Mouse (Mus musculus): Measurements from ENCODE around the gene Rora.

The Rora gene

DNA sequence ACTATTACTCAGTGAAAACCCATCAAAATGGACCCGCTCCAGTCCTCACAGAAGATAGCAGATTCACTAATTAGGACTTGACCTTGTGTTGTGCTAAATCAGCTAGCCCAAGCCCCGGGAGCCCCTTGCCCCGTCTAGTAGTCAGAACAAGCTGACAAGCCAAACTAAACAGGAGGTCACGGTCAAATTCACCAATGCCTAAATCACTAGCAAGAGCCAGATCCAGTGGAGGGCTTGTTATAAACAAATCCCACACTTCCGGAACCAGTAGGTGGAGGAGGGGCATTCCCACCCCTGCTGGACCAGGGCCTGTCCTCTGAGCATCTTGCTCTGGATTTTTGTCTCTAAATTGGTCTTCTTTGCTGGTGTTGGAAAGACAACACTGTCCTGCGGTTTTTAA lies 486.6 kb downstream of the Rora start:
- H3K27me3 ChIP-seq (ENCODE audit: control insufficient read depth, insufficient read depth, low read length, poor library complexity, severe bottlenecking) = no peaks in the 10 kb centered on the region
- no peaks in the 10 kb centered on the region for H3K36me3 ChIP-seq (ENCODE audit: control insufficient read depth, insufficient read depth, low read length, poor library complexity, severe bottlenecking)
- no peak for DNase-seq (ENCODE audit: low read depth, low spot score)

DNA sequence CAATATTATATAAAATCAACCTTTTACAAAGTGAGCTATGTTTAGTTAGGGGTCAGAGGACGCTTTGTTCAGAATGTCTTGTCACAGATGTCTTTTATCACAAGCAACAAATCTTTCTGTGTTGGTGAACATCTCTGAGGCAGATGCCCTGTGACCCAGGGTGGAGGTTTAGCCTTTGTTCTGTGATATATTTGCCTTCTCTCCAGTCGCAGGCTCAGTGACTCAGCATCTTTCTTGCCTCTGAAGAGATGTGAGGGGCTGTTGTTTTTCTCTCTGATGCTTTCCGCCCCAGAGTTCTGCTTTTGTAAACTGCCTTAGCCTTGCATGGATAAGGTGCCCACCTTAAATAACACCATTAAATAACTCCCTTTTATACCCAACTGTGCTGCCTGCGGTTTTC lies 488.3 kb downstream of the Rora start:
- no peaks in the 10 kb centered on the region for H3K27me3 ChIP-seq (ENCODE audit: control insufficient read depth, insufficient read depth, low read length, poor library complexity, severe bottlenecking)
- DNase-seq (ENCODE audit: low read depth, low spot score) = no peak
- H3K36me3 ChIP-seq (ENCODE audit: control insufficient read depth, insufficient read depth, low read length, poor library complexity, severe bottlenecking) = no peaks in the 10 kb centered on the region

DNA sequence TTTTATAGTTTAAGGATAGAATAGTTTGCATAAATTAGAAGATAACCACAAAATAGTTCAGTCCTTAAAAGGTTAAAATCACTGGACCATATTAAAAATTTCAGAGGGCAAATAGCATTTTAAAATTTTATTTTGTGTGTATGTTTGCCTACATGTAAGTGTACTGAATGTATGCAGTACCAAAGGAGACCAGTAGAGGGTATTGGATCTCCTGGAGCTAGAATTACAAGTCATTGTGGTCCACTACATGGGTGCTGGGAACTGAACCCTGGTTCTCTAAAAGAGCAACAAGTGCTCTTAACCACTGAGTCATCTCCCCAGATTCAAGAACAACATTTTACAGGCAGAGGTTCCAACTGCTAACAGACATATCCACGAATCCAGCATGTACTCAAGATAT lies 493.4 kb downstream of the Rora start:
- peak; percentile 7 for DNase-seq (ENCODE audit: low read depth, low spot score)
- no peaks in the 10 kb centered on the region for H3K27me3 ChIP-seq (ENCODE audit: control insufficient read depth, insufficient read depth, low read length, poor library complexity, severe bottlenecking)
- no peaks in the 10 kb centered on the region for H3K36me3 ChIP-seq (ENCODE audit: control insufficient read depth, insufficient read depth, low read length, poor library complexity, severe bottlenecking)

DNA sequence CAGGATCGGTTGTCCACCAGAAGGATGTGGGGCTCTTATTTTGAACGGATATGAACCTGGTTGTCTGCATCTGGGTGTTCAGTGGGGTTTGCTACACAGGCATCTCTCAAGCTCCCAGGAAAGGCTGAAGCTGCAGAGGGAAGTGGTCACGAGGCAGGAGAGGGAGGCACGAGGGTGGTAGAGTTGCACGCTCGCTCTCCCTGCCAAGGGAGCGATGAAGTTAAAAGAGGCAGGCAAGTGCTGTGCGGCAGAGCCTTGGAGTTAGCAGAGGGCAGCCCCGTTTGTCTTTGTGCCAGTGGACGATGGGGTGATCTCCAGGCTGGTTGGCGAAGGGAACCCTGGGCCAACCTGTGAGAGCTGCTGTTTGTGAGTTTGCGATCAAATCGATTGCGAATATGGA lies 496.6 kb downstream of the Rora start:
- DNase-seq (ENCODE audit: low read depth, low spot score) = no peak
- no peaks in the 10 kb centered on the region for H3K36me3 ChIP-seq (ENCODE audit: control insufficient read depth, insufficient read depth, low read length, poor library complexity, severe bottlenecking)
- H3K27me3 ChIP-seq (ENCODE audit: control insufficient read depth, insufficient read depth, low read length, poor library complexity, severe bottlenecking) = no peaks in the 10 kb centered on the region

DNA sequence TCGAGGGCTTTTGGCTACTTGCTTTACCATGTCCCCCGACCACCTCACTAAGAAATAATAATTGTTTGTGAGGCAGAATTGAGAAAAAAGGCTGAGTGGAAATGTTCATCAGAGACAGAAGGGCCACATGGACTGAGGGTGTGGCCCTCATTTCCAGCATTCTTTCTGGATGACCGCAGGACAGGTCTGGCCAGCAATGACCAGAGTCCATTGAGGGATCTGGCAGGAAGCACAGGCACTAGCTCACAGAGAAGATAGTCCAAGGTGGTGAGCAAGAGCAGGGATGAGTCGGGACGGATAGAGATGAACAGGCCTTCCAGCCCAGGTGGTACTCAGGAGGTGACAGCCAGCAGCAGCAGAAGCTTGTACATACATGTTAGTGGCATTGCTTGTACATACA lies 501.1 kb downstream of the Rora start:
- H3K27me3 ChIP-seq (ENCODE audit: control insufficient read depth, insufficient read depth, low read length, poor library complexity, severe bottlenecking) = no peaks in the 10 kb centered on the region
- no peak for DNase-seq (ENCODE audit: low read depth, low spot score)
- H3K36me3 ChIP-seq (ENCODE audit: control insufficient read depth, insufficient read depth, low read length, poor library complexity, severe bottlenecking) = no peaks in the 10 kb centered on the region

GRCm38 (mm10) chr9:69155836-69156595 lies 502.4 kb downstream of the Rora start:
- Histone ChIP-seq H3K36me3 (ENCODE audit: control insufficient read depth, insufficient read depth, low read length, poor library complexity, severe bottlenecking) (no peaks in the 10 kb centered on the region), H3K27me3 (ENCODE audit: control insufficient read depth, insufficient read depth, low read length, poor library complexity, severe bottlenecking) (no peaks in the 10 kb centered on the region)
- no peak for DNase-seq (ENCODE audit: low read depth, low spot score)

DNA sequence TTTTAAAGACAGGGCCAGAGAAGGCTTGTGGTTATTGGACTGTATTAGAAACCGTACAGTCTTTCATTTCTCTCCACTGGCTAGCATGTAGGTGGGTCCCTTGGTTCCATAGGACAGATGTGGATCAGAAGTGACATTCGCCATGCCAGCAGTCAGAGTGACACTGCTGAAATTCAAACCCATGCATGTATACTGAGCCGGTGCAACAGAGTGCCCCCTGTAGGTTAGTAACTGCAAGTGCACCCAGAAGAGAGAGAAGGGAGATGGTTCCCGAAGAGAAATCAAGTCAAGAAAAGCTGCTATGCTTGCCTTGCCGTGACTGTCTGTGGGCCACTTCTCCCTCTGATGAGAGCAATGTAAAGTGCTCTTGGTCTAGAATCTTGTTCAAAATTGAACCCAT lies 507.2 kb downstream of the Rora start:
- no peak for DNase-seq (ENCODE audit: low read depth, low spot score)
- no peaks in the 10 kb centered on the region for H3K27me3 ChIP-seq (ENCODE audit: control insufficient read depth, insufficient read depth, low read length, poor library complexity, severe bottlenecking)

DNA sequence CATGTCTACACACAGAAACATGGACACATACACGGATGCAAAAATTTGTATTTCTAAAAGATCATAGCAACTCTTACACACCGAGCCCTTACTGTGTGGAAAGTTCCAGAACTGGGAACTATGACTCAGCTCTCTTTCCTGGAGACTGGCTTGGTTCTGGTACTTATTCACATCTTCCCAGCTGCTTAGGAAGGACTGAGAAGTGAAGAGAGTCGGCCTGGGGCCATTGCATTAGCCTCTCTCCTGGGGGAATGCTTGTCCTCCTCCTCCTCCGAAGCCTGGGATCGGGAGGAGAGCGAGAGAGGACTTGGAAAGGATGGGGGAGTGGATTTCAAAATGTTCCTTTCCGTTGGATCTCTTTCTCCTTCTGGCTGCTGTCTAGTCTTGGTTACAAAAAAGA lies 511.1 kb downstream of the Rora start:
- Histone ChIP-seq H3K36me3 (ENCODE audit: control insufficient read depth, insufficient read depth, low read length, poor library complexity, severe bottlenecking) (no peaks in the 10 kb centered on the region), H3K27me3 (ENCODE audit: control insufficient read depth, insufficient read depth, low read length, poor library complexity, severe bottlenecking) (no peaks in the 10 kb centered on the region)
- DNase-seq (ENCODE audit: low read depth, low spot score) = no peak

More for the DNA sequence above, 507.2 kb downstream of the Rora start:
- no peaks in the 10 kb centered on the region for H3K36me3 ChIP-seq (ENCODE audit: control insufficient read depth, insufficient read depth, low read length, poor library complexity, severe bottlenecking)

- DNase-seq (ENCODE audit: low read depth, low spot score) = no peak
- no peaks in the 10 kb centered on the region for H3K36me3 ChIP-seq (ENCODE audit: control insufficient read depth, insufficient read depth, low read length, poor library complexity, severe bottlenecking)
- H3K27me3 ChIP-seq (ENCODE audit: control insufficient read depth, insufficient read depth, low read length, poor library complexity, severe bottlenecking) = no peaks in the 10 kb centered on the region
These were observed 511.7 kb downstream of the Rora start for GRCm38 (mm10) chr9:69165096-69165836.

DNA sequence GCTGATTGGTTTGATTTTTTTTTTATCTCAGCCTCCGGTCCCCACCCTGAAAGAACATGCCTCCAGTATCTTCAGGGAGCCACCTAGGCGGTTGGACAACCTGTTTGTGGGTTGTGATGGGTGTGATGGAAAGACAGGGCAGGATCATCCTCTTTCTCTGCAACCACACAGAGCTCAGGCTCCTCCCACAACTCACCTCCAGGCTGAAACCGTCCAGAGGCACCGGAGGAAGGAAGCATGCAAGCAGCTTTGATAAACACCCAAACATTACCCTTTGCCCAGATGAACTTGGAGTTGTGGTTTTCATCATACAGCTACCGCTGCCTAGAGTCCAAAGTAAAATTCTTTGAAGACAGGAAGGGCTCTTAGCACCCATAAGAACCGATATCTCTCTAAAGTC lies 520.5 kb downstream of the Rora start:
- H3K27me3 ChIP-seq (ENCODE audit: control insufficient read depth, insufficient read depth, low read length, poor library complexity, severe bottlenecking) = no peaks in the 10 kb centered on the region
- H3K36me3 ChIP-seq (ENCODE audit: control insufficient read depth, insufficient read depth, low read length, poor library complexity, severe bottlenecking) = no peaks in the 10 kb centered on the region
- DNase-seq (ENCODE audit: low read depth, low spot score) = no peak

GRCm38 (mm10) chr9:69174527-69175116 lies 521.0 kb downstream of the Rora start:
- Histone ChIP-seq H3K36me3 (ENCODE audit: control insufficient read depth, insufficient read depth, low read length, poor library complexity, severe bottlenecking) (no peaks in the 10 kb centered on the region), H3K27me3 (ENCODE audit: control insufficient read depth, insufficient read depth, low read length, poor library complexity, severe bottlenecking) (no peaks in the 10 kb centered on the region)
- DNase-seq (ENCODE audit: low read depth, low spot score) = no peak

GRCm38 (mm10) chr9:69176988-69177387 lies 523.4 kb downstream of the Rora start:
- Histone ChIP-seq H3K36me3 (ENCODE audit: control insufficient read depth, insufficient read depth, low read length, poor library complexity, severe bottlenecking) (no peaks in the 10 kb centered on the region), H3K27me3 (ENCODE audit: control insufficient read depth, insufficient read depth, low read length, poor library complexity, severe bottlenecking) (no peaks in the 10 kb centered on the region)
- DNase-seq (ENCODE audit: low read depth, low spot score) = no peak

GRCm38 (mm10) chr9:69179224-69179623 lies 525.6 kb downstream of the Rora start:
- DNase-seq (ENCODE audit: low read depth, low spot score) = no peak
- Histone ChIP-seq H3K27me3 (ENCODE audit: control insufficient read depth, insufficient read depth, low read length, poor library complexity, severe bottlenecking) (no peaks in the 10 kb centered on the region), H3K36me3 (ENCODE audit: control insufficient read depth, insufficient read depth, low read length, poor library complexity, severe bottlenecking) (no peaks in the 10 kb centered on the region)

GRCm38 (mm10) chr9:69180961-69181360 lies 527.4 kb downstream of the Rora start:
- no peaks in the 10 kb centered on the region for H3K27me3 ChIP-seq (ENCODE audit: control insufficient read depth, insufficient read depth, low read length, poor library complexity, severe bottlenecking)
- H3K36me3 ChIP-seq (ENCODE audit: control insufficient read depth, insufficient read depth, low read length, poor library complexity, severe bottlenecking) = no peaks in the 10 kb centered on the region
- no peak for DNase-seq (ENCODE audit: low read depth, low spot score)

- Histone ChIP-seq H3K27me3 (ENCODE audit: control insufficient read depth, insufficient read depth, low read length, poor library complexity, severe bottlenecking) (no peaks in the 10 kb centered on the region), H3K36me3 (ENCODE audit: control insufficient read depth, insufficient read depth, low read length, poor library complexity, severe bottlenecking) (no peaks in the 10 kb centered on the region)
- DNase-seq (ENCODE audit: low read depth, low spot score) = no peak
These were observed 527.8 kb downstream of the Rora start for GRCm38 (mm10) chr9:69181411-69181810.

Data from splenic B cell, adult 2 months (primary cell).